Mouse (Mus musculus): Measurements from ENCODE around the gene Nos3.
"Not testable (repeated sequence)": the region's sequence is repeated elsewhere in the genome, so short reads cannot be mapped to it uniquely, and the experiment has no call there.

Nos3 gene

DNA sequence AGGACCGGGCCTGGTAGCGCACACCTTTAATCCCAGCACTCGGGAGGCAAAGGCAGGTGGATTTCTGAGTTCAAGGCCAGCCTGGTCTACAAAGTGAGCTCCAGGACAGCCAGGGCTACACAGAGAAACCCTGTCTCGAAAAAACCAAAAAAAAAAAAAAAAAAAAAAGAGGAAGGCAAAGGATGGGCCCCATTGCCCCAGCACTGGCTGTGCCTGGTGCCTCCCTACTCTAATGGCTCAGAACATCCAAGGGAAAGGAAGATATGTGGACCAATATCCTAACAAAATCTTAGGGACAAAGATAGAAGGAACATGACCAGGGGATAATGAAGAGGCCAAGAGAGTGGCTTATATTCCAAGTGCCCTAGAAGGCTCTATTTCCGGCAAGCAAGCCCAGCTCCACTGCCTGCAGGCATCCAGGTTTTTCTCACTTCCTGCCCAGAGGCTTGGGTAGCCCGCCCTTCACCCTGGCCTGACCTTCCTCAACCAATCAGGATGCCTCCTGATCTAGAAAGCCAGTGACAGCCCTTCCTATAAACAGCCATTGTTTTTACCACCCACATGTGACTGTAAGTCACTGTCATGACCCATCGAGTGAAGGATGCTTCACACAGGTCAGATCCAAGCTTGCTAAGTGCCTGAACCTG lies 24.5 kb downstream of the Nos3 start:
- in situ Hi-C loops (cut with MboI; ENCODE audit: low pct_unique_long_range_greater_than_20kb in 1 of 2, low sequenced_read_pairs in 2 of 2, unreplicated experiment in 1 of 2) = no loop called here

DNA sequence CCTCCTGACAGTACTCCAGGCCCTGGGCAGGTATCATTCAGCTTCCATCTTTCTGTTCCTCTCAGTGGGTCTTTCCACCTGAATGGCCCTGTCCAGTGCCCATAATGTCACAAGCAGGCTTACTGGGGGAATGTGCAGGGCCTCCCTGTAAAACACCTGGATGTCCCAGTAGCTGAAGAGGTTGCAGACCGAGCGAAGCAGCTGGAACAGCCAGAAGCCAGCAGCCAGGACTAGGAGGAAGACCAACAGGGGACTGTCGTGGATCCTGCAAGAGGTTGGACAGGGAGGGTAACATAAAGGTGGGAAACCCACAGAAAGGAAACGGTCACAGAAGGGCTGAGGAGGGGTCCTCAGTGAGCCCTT lies 25.0 kb downstream of the Nos3 start:
- in situ Hi-C loops (cut with MboI; ENCODE audit: low pct_unique_long_range_greater_than_20kb in 1 of 2, low sequenced_read_pairs in 2 of 2, unreplicated experiment in 1 of 2) = no loop called here

DNA sequence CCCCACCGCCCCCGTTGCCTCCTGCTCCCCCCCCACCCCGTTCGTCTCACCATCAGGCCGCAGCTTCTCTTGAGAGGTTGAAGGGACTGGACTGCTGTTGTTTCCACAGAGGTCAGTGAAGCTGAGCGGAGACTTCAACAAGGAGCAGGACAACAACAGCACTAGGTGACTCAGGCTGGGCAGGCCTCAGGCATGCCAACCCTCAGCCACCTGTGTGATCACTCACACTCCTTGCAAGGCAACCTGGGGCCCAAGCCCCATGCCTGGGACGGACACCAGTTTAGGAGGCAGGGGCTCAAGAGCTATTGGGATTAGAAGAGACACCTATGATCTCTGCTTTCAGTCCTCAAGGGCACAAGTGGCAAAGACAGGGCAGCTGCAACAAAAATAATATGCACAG lies 27.3 kb downstream of the Nos3 start, which contains the start of gene Atg9b:
Atg9b (minus strand) TSS at position 280 of the 400 bp plus-strand sequence.
- in situ Hi-C loops (cut with MboI; ENCODE audit: low pct_unique_long_range_greater_than_20kb in 1 of 2, low sequenced_read_pairs in 2 of 2, unreplicated experiment in 1 of 2) = no loop called here

DNA sequence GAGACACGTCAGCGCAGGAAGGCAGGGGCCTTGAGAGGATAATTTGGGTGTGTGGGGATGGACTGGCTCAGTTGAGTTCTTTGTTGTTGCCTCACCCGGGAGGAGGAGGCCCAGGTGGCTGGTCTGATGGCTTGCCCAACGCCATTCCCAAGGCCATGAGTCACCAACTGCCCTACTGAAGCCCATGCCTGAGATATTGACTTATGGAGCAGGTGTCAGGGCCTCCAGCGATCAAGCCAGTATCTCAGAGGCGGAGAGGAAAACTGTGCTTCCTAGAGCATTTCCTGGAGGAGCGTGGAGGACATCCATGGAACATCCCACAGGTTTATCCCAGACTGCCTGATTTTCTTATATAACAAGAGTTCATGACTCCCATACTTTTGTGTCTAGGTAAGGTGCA lies 28.1 kb downstream of the Nos3 start:
- in situ Hi-C loops (cut with MboI; ENCODE audit: low pct_unique_long_range_greater_than_20kb in 1 of 2, low sequenced_read_pairs in 2 of 2, unreplicated experiment in 1 of 2) = no loop called here

DNA sequence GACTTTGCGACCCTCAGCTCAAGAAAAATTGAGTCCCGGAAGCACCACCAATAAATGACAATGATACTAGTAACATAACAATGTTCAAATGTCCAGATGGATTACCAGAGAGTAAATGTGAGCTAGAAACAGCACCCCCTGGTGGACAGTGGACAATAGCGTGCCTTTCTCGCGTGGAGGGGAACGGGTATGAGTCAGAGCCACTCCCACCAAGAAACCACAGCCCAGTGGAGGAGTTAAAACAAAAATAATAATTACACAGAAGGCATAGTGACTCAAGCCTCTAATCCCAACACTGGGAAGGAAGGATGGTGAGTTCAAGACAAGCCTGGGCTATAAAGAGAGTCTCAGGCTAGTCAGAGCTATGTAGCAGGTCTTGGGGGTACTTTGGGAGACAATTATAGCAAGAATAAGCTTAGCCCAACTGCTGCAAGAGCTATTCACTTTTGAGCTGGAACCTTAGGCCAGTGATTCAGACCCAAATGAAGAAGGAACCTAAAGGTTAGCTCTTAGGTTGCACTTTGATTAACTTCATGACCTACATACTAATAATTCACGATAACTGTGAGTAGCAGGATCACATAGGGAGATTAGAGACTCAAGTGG lies 28.9 kb downstream of the Nos3 start, which contains the start of gene Abcb8:
Abcb8 (plus strand) TSS at position 272 of the 606 bp plus-strand sequence.
- in situ Hi-C loops (cut with MboI; ENCODE audit: low pct_unique_long_range_greater_than_20kb in 1 of 2, low sequenced_read_pairs in 2 of 2, unreplicated experiment in 1 of 2) = no loop called here

DNA sequence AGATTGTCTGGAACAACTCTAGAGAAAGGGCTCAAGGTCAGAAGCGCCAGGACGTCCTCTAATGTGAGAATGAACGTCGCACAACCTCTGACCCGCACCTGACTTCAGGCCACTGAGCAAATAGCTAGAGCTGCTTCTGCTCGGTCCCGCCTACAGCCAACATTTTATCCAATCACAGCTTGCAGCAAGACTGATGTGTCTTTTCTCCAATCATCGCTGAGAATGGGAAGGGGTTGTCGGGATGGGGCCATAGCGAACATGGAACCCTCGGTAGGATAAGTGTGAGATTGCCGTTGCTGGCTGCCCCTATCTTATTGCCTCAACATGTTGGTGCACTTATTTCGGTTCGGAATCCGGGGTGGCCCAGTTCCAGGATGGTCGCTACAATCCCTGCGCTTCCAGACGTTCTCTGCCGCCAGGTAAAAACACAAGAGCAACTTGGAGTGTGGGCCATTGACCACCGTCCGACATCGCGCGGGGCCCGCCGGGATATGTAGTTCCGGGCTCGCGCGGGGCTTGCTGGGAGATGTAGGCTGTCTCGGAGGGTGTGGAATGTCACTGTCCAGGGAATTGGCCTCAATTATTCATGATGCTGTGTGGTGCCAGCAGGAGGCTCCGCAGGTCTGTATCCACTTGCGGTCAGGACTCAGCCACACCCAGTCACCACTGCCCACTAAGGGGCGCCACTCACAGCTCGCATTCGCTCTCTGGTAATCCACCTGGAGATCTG lies 29.7 kb downstream of the Nos3 start:
- in situ Hi-C loops (cut with MboI; ENCODE audit: low pct_unique_long_range_greater_than_20kb in 1 of 2, low sequenced_read_pairs in 2 of 2, unreplicated experiment in 1 of 2) = no loop called here

DNA sequence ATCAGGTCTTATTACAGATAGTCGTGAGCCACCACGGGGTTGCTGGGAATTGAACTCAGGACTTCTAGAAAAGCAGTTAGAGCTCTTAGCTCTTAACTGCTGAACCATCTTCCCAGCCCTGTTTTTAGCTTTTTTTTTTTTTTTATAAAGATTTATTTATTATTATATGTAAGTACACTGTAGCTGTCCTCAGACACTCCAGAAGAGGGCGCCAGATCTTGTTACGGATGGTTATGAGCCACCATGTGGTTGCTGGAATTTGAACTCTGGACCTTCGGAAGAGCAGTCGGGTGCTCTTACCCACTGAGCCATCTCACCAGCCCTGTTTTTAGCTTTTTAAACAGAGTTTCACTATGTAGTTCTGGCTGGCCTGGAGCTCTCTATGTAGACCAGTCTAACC lies 31.6 kb downstream of the Nos3 start:
- in situ Hi-C loops (cut with MboI; ENCODE audit: low pct_unique_long_range_greater_than_20kb in 1 of 2, low sequenced_read_pairs in 2 of 2, unreplicated experiment in 1 of 2) = not testable (repeated sequence)

DNA sequence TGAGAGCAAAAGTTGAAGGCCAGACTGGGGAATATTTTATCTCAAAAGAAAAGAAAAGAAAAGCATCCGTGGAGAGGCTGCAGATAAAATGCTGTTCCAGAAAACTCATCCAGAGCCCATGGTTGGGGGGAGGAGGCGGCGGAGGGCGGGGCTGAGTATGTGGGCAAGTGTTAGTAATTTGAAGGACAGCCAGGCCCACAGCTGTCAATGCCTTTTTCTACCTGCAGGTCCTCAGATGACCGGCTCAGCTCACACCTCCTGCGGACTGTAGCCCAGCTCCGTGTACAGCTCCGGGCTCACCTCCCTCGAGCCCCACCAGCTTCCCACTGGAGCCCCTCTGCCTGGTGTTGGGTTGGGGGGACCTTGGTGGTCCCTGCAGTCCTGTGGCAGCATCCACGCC lies 35.1 kb downstream of the Nos3 start:
- in situ Hi-C loops (cut with MboI; ENCODE audit: low pct_unique_long_range_greater_than_20kb in 1 of 2, low sequenced_read_pairs in 2 of 2, unreplicated experiment in 1 of 2) = no loop called here

DNA sequence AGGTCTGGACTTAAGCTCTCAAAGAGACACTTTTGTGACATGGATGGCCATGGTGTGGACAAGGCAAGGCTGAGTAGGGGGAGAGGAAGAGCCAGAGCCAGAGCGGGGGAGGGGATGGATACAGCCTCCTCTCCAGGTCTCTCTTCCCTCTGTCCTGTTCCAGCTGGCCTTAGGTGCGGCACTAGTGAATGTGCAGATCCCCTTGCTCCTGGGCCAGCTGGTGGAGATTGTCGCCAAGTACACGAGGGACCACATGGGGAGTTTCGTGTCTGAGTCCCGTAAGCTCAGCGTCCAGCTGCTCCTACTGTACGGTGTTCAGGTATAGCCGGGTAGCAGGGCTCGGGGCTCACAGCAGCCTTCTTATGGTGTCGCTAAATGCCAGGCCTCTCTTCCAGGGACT lies 35.8 kb downstream of the Nos3 start:
- in situ Hi-C loops (cut with MboI; ENCODE audit: low pct_unique_long_range_greater_than_20kb in 1 of 2, low sequenced_read_pairs in 2 of 2, unreplicated experiment in 1 of 2) = no loop called here

DNA sequence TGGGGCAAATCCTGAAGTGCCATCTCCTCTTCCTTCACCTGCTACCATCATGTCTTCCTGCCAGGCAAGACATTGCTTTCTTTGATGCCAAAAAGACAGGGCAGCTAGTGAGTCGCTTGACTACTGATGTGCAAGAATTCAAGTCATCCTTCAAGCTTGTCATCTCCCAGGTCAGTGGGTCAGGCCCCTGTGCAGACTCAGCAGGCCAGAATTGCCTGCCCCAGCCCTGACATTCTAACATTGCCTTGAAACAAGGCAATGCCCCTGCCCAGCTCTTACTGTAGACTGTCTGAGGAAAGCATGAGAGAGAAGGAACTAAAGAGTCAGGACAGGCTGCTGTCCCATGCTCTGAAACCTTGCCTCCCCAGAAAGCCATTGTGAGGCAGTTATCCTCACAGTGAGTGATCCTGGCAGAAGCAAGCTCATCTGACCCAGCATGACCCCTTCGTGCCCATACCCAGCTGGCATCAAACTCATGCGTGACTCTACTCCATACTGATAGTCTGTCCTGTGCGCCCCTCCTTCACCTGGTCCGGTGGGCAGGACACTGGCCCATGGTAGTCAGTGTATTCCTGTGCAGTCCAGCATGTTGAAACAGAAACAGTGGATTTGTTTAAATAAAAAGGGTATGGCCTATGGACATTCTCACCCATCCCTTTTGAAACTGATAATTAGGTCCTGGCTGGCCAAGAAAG lies 36.4 kb downstream of the Nos3 start:
- in situ Hi-C loops (cut with MboI; ENCODE audit: low pct_unique_long_range_greater_than_20kb in 1 of 2, low sequenced_read_pairs in 2 of 2, unreplicated experiment in 1 of 2) = no loop called here

DNA sequence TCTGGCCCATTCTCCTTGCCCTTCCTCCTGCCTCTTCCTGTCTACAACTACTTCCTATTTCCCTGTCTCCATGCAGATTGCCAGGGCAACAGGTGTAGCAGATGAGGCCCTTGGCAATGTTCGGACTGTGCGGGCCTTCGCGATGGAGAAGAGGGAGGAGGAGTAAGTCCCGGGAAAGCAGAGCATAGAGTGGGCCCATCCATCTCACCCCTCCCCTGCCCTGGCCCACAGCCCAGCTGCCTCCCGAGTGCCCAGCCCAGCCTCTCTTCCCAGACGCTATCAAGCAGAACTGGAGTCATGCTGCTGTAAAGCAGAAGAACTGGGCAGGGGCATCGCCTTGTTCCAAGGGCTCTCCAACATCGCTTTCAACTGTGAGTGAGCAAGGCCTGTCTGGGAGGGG lies 37.4 kb downstream of the Nos3 start:
- in situ Hi-C loops (cut with MboI; ENCODE audit: low pct_unique_long_range_greater_than_20kb in 1 of 2, low sequenced_read_pairs in 2 of 2, unreplicated experiment in 1 of 2) = no loop called here

DNA sequence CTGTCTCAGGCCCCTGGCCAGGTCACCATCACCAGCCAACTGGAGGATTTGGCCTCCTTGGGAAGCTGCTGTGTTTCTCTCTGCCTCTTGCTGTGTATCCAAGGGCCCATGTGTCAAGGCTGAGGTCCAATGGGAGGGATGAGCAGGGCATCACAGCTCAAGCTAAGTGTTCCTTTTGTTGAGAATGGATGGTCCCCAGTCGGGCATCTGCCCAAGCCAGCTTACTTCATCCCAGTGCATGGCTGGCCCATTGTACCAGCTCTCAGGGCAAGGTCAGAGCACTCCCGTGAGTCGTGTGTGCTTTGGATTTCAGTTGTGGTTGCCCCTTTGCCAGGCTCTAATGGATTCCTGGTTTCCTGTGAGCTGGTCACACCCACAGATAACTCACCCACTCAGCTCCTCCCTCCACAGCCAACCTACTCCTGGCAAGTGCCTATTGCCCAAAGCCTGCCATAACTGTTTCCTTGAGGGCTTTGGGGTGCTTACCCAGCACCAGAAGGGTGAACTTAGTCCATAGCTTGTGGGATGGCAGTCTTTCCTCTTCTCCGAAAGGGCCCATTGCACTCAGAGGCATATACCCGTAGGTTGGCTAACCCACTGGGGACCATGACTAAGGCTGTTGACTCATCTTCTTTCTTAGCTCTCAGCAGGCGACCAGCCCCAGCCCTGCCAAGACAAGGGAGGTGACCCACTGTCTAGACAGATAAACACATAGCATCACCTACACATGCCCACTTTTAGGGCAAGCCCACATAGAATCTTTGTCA lies 40.2 kb downstream of the Nos3 start:
- in situ Hi-C loops (cut with MboI; ENCODE audit: low pct_unique_long_range_greater_than_20kb in 1 of 2, low sequenced_read_pairs in 2 of 2, unreplicated experiment in 1 of 2) = no loop called here

DNA sequence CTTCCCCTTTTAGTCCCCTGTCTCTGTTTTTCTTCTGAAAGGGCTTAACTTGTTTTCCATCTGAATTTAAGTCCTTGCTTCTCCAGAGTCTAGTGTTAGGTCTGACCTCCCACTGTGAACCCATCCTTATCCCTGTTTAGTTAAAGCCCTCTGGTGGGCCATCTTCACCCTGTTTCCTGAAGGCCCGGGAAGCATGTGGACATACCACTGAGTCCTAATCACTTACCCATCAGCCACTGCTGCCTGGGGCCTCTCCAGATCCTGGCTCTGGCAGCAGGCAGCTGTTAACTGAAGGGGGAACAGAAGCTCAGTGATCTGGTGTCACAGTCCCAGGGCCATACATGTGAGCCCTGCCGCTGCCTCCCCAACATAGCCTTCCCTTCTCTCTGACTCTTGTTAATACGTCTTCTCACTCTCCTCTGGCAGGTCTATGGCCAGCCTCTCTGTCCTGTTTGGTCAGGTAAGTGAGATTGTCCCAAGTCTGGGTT lies 40.8 kb downstream of the Nos3 start:
- in situ Hi-C loops (cut with MboI; ENCODE audit: low pct_unique_long_range_greater_than_20kb in 1 of 2, low sequenced_read_pairs in 2 of 2, unreplicated experiment in 1 of 2) = no loop called here

DNA sequence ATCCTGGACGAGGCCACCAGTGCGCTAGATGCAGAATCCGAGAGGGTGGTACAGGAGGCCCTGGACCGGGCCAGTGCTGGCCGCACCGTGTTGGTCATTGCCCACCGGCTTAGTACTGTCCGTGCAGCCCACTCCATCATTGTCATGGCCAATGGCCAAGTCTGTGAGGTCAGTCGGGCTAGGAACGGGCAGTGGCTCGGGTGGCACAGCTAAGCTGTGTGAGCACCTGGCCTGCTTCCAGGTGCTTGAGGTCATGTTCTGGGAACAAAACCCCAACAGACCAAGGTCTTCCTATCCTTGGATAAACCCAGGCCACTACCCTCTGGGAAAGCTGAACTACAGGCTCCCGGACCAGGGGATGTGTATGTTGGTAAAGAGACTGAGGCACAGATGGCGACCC lies 44.0 kb downstream of the Nos3 start:
- in situ Hi-C loops (cut with MboI; ENCODE audit: low pct_unique_long_range_greater_than_20kb in 1 of 2, low sequenced_read_pairs in 2 of 2, unreplicated experiment in 1 of 2) = no loop called here

DNA sequence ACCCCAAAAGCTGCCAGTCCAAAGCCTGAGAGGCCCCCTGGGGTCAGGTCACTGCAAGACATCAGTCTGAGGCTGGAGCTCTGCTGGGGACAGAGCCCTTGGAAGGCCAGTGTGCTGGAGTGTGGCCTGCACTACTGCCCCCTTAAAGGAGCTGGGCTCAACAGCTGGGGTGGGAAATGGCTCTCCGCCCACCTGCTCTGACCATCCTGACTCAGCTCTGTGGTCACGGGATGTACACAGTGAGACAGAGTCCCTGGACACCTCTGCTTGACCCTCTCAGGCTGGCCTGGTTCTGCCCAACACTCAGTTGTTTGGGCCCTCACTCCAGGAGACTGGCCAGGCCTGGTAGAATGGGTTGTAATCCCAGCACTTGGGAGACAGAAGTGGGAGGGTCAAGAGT lies 44.9 kb downstream of the Nos3 start:
- in situ Hi-C loops (cut with MboI; ENCODE audit: low pct_unique_long_range_greater_than_20kb in 1 of 2, low sequenced_read_pairs in 2 of 2, unreplicated experiment in 1 of 2) = no loop called here

DNA sequence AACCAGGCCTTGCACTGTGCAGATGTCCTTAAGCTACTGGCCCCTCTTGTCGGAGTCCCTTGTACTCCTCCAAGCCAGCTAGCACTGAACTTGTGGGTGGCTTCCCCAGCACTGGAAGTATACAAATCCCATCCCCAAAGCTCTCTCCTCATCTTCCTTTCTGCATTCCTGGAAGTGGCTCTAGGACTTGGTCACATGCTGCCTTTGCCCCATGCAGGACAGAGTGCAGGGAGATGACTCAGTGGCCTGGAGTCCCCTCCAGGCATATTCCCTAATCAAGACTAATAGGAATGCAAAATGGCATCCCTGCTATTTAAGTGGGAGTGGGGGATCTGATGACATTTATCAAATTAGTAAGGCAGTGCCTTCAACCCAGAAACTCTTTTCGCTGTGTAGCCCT lies 47.5 kb downstream of the Nos3 start:
- in situ Hi-C loops (cut with MboI; ENCODE audit: low pct_unique_long_range_greater_than_20kb in 1 of 2, low sequenced_read_pairs in 2 of 2, unreplicated experiment in 1 of 2) = no loop called here

DNA sequence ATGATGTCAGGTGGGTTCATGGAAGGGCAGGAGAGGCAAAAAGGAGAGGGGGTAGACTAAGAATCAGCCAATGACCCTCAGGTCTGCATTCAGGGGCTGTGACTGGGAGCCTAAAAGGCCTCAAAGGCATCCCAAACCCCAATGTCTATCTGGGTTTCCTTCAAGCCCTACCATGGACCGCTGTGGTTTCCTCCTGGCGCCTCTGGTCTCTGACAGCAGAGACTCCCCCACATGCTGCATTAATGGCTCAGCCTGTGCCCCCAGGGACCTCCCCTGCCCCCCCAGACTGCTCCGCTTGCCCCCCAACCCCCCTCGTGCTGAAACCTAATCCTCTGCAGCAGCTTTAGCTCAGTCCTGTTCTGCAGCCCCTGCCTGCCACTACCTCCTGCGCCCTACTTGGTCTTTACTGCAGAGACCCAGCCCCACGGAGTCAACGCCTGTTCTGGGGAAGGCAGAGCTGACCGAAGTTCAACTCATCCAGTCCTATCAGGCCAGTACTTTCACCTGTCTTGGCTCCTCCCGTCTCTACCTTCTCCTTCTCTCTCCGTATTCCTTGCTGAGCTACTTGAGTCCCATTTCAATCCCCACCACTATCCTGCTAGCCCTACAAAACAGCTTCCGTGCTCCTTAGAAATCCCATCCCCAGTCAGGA lies 48.6 kb downstream of the Nos3 start, which contains the start of gene Asic3:
Asic3 (plus strand) TSS at position 351 of the 652 bp plus-strand sequence.
- in situ Hi-C loops (cut with MboI; ENCODE audit: low pct_unique_long_range_greater_than_20kb in 1 of 2, low sequenced_read_pairs in 2 of 2, unreplicated experiment in 1 of 2) = no loop called here

DNA sequence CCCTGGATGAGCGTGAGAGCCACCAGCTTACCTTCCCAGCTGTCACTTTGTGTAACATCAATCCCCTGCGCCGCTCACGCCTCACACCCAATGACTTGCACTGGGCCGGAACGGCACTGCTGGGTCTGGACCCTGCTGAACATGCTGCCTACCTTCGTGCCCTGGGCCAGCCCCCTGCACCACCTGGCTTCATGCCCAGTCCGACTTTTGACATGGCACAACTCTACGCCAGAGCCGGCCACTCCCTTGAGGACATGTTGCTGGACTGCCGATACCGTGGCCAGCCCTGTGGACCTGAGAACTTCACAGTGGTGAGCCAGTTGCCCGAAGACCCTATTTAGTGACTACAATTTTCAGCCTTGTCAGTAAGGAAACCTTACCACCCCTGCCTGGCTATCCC lies 49.3 kb downstream of the Nos3 start:
- in situ Hi-C loops (cut with MboI; ENCODE audit: low pct_unique_long_range_greater_than_20kb in 1 of 2, low sequenced_read_pairs in 2 of 2, unreplicated experiment in 1 of 2) = no loop called here
